Mouse (Mus musculus): ENCODE measurements around the gene Gm45753. TPM values are rescaled to one million over a fixed set of nuclear protein-coding genes. Genes with fewer than 3 reads are reported as not detected.

Gm45753 gene
- total RNA-seq, 2 experiments from 2014 or later, result not detected

DNA sequence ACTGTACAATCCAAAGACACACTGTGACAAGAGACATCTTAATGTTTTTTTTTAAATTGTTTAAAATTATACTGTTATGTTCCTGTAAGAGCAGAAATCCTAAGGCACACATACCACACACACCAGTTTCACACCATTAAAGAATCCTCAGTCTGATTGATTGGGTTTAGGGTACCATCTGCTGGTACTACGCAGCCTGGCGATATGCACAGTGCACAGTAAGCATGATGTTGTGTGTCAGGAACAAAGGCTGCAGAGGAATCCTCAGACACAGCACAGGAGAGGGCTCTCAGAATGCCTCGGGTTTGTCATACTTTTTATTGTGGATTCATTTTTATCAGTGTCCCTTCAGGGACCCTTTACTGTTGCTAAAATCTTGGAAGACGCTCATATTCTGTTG is 33.9 kb downstream of the Gm45753 start:
- no peak for DNase-seq

DNA sequence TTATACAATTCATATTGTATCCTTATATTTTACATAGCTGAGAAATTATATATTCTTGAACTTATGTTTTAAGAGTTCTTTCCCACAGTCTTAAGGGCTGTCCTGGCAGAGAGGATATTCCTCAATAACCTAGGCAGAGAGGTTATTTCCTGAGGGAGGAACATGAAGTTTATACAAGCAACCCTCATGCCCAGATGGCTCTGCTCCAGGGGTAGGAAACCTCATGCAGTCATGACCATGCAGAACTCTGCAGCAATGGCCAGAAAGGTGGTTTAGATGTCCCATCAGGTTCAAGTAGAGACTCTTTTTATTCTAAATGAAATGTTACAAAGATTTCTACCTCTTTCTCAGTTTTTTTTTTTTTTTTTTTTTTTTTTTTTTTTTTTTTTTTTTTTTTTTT is 39.2 kb downstream of the Gm45753 start:
- no peak for DNase-seq

- no peak for DNase-seq
Measured at GRCm38 (mm10) chr8:45268485-45268884, 39.8 kb downstream of the Gm45753 start.

DNA sequence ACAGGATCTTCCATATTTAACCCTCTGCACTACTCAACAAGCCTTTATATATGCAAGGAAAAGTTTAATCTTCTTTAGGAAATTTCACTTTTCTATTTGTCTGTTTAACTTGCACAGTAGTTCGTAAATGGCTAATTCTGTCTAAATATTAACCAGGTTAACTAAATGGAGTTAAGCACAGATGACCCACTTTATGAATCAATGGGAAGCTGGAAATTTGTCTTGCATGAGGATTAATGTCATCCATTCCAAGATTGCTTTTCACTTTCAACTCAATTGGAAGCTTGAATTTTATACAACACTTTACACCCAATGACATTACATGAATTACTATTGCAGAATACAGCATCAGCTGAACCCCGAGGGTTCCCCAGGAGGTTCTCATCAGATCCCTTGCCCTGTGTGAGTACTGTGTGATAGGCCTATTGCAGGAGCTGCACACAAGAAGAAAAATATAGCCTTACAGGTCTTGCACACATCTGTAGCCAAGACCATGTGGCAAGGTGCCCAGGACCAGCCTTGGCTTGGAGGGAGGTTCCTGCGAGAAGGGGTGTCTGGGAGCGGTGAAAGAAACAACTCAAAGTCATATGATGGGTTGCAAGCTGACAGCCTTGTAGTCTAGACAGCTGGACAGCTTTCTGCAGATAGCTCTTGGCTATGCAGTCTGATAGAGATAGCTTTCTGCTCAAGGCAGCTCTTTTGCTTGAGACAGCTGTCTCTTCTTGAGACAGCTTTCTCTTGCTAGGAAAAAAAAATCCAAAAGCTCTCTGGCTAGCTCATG is 40.5 kb downstream of the Gm45753 start:
- DNase-seq, result no peak

DNA sequence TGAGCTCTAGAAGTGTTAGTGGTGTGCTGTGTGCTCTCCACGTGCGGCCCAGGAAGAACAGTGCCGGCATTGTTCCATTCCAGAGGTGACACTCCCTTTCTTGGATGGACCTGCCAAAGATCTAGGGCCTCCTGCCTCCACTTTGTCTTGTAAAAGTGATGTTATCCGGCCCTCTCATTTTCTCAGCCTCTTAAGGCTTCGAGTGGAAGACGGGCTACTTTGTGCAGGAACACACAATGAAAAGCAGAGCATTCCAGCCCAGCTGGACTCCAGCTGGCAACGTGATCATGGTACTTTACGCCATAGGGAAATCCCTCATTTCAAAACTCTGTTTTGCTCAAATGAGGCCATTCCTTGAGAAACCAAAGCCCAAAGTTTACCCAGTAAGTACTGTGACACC is 41.3 kb downstream of the Gm45753 start:
- DNase-seq, result no peak

- no peak for DNase-seq
Measured at GRCm38 (mm10) chr8:45264918-45265317, 43.3 kb downstream of the Gm45753 start.

DNA sequence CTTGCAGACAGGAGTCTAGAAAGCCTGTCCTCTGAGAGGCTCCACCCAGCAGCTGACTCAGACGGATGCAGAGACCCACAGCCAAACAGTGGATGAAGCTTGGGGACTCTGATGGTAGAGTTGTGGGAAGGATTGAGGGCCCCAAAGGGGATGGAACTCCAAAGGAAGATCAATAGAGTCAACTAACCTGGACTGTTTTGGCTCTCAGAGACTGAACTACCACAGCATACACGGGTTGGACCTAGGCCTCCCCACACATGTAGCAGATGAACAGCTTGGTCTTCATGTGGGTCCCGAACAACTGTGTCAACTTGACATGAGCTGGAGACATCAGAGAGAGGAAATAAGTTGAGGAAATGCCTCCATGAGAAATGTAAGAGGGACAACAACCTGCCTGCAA is 45.4 kb downstream of the Gm45753 start:
- no peak for DNase-seq

- no peak for DNase-seq
Measured at GRCm38 (mm10) chr8:45261920-45262319, 46.3 kb downstream of the Gm45753 start, which contains the start of gene F11. Gene F11 (minus strand): TSS chr8:45262031.

GRCm38 (mm10) chr8:45258421-45258820 is 49.8 kb downstream of the Gm45753 start:
- DNase-seq, result no peak

DNA sequence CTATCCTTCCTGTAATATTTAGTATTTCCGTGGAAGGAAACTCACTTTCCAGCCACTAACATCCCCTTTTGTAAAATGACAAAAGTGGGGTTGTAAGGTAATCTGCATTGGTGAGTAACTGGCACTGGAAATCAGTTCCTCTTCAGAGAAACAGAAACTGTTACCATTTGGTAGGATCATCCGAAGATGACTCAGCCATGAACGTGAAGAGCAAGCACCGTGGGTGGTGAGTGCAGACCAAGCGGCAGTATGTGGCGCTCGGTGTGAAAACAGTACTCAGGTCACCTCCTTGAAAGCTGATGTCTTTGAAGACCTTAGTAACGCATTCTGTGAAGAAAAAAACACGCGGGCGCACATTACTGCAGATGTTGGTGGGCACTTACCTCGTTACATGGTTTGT is 53.2 kb downstream of the Gm45753 start:
- DNase-seq, result no peak

DNA sequence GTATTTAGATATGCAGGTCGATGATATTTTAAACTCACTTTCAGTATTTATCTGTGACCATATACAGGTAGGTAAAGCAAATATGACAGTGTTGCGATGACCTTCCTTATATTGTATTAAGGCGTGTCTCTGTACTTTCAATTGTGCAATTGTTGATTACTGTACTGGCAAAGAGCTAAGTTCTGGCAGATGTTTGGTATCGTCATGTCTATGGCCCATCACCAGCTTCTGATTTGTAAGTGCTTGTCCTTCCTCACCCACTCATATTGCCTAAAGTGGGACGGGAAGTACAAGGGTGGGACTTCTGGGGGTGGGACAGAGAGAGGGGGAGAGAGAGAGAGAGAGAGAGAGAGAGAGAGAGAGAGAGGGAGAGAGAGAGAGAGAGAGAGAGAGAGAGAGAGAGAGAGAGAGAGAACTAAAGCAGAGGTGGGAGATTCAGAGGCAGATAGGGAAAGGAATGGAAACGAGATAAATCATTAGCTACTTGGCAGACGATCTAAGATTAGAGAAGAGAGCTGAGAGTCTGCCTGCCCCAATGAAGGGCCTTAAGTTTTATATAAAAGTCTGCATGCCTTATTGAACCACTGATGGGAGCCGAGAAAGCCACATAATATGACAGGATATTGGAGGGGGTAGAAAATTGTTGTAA is 53.9 kb downstream of the Gm45753 start:
- DNase-seq, result no peak

DNA sequence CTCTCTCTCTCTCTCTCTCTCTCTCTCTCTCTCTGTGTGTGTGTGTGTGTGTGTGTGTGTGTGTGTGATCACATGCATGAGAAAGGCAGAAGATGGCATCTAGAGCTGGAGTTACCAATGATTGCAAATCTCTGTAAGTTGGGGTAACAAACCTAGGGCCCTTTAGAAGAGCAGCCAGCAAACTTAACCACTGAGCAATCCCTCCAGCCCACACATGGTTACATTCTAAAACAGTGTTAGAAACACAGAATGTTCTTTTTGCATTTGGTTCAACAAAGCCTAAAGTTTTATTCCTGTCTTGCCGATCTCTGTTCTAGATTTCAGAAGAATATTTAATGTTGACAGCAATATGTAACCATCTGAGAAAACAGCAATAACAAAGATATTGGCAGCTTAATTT is 54.7 kb downstream of the Gm45753 start:
- no peak for DNase-seq

DNA sequence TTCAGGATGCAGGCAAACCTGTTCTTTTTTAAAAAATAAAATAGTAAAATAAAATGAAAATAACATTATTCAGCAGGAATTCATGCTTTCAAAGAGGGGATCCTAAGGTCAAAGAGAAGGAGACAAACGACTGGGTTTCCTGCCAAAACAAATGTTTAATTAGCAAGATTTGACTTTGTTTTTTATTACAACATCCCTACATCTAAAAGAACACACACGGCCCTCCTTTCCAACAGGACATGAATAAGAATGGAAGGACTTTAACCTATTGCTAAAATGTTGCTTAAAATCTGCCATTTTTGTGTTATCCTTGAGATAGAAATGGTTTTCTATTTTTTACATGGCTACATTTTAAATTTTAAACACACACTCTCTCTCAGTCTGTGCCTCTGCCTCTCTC is 55.2 kb downstream of the Gm45753 start:
- no peak for DNase-seq

GRCm38 (mm10) chr8:45246307-45246706 is 62.0 kb downstream of the Gm45753 start:
- no peak for DNase-seq

DNA sequence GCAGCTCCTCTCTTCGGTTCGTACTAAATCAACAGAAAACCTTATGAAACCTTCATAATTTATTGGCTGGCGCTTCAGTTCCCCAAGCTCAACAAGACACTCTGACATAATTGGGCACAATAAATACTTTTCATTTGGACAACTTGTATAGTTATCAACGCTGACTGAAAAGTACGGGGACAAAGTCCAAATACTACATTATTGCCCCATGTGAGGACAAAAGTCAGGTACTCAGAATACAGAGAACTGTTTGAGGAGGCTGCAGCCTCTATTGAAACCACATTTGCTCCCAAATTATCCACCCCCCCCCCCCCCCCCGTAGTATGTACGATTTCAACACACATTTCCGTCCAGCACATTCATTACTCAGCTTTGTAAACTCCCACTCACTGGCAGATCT is 68.9 kb downstream of the Gm45753 start:
- no peak for DNase-seq

- DNase-seq, result peak in 1 of 2 experiments; percentile 3
Measured at GRCm38 (mm10) chr8:45238282-45238681, 70.0 kb downstream of the Gm45753 start.

- DNase-seq, result peak; percentile 31 to 44
Measured at GRCm38 (mm10) chr8:45236164-45236912, 71.9 kb downstream of the Gm45753 start.

DNA sequence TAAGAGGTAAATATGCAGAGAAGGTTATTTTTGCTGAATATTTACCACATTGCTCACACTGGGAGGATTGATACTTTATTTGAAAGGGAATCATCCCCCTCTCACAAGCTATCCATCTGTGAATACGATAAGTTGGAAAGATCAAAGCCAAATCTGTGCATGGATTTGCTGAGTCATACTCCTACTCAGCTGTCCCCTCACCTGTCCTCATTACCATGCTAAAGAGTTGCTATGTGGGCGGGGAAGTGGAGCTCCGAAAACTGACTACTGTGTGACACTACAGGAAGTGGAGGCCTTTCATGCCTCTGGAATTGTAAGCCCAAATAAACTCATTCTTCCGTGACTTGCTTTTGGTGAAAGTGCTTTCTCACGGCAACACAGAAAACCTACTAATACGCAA is 73.0 kb downstream of the Gm45753 start:
- DNase-seq, result no peak

DNA sequence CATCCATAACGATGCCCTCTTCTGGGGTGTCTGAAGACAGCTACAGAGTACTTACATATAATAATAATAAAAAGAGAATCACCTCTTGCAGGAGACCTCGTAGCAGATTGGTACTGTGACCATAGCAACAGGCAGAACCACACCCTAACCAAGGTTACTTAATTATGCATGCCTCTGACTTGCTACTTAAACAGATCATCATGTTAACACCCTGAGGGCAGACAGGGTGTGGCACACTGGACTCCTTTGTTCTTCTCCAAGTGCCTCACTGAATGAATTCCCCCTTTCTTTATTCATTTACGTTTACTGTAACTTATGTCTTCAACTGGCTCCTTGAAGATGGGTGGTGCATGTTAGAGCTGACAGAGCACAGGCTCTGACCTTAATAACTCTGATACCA is 75.0 kb downstream of the Gm45753 start:
- no peak for DNase-seq
